17 mouse cellular contexts compared by ENCODE assay signal in the genomic region with DNA sequence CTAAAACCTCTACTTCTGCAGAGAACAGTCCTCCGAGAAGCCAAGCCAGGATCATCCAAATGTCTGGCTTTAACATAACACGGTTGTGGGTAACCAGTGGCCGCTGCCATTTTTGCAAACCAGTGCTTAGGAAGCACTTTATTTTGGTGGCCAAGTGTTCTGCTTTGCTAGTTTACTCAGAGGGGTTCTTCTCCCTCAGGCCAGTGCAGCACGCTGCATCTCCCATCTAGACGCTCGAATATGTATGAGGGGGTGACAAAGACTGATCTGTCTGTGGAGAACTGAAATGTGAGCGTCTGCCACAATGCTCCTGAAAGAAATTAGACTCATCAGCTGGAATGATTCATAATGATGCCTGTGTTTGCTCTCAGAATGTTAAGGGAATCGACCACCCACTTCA. TPM values are rescaled to one million over a fixed set of nuclear protein-coding genes. Genes with fewer than 3 reads are reported as not detected.
DNase-seq lines count a peak whose midpoint lies in the region; ATAC-seq lines count a peak whose summit lies in the region.
"Had no signal": no experiment of that assay in that cellular context is flagged by ENCODE, and none has a peak within 500 bp of the region (broad histone marks: within the 10 kb centered on the region; RNA-seq: fewer than 3 reads in every experiment).

No protein-coding gene starts in this region.

- H3K9me3 ChIP-seq in forebrain, embryonic 12.5 days: no peaks in the 10 kb centered on the region
- H3K9me3 ChIP-seq in forebrain, embryonic 13.5 days (replicated peaks): no peaks in the 10 kb centered on the region
- H3K9me3 ChIP-seq in hindbrain, embryonic 13.5 days: no peaks in the 10 kb centered on the region
- H3K9me3 ChIP-seq: limb, embryonic 15.5 days had no signal

- H3K4me1 ChIP-seq in forebrain, embryonic 12.5 days: peaks cover 8% of the 10 kb centered on the region
- peaks cover 14% of the 10 kb centered on the region for H3K4me1 ChIP-seq in forebrain, embryonic 13.5 days
- H3K4me1 ChIP-seq in hindbrain, embryonic 13.5 days (replicated peaks): peaks cover 7% of the 10 kb centered on the region
- H3K4me1 ChIP-seq: limb, embryonic 15.5 days had no signal

- no peak overlapping the region for H3K4me2 ChIP-seq in forebrain, embryonic 12.5 days
- H3K4me2 ChIP-seq in forebrain, embryonic 13.5 days: no peak overlapping the region
- H3K4me2 ChIP-seq in hindbrain, embryonic 13.5 days: no peak overlapping the region
- H3K4me2 ChIP-seq: limb, embryonic 15.5 days had no signal

- H3K4me3 ChIP-seq in forebrain, embryonic 12.5 days (replicated peaks): no peak overlapping the region
- H3K4me3 ChIP-seq in forebrain, embryonic 13.5 days: no peak overlapping the region
- no peak overlapping the region for H3K4me3 ChIP-seq in hindbrain, embryonic 13.5 days
- H3K4me3 ChIP-seq: limb, embryonic 15.5 days had no signal

- WGBS in forebrain, embryonic 12.5 days: 53% methylated on average over 8 of the region's 8 CpGs
- WGBS in forebrain, embryonic 13.5 days: 49% methylated on average over 8 of the region's 8 CpGs
- WGBS in hindbrain, embryonic 13.5 days: 27% methylated on average over 8 of the region's 8 CpGs

- intact Hi-C loops in left cerebral cortex, postnatal 4 days (cut with DNase I): no loop called here

- no peaks in the 10 kb centered on the region for H3K36me3 ChIP-seq in forebrain, embryonic 12.5 days (replicated peaks)
- H3K36me3 ChIP-seq in forebrain, embryonic 13.5 days (ENCODE audit: poor library complexity, severe bottlenecking): no peaks in the 10 kb centered on the region
- H3K36me3 ChIP-seq in hindbrain, embryonic 13.5 days: no peaks in the 10 kb centered on the region
- H3K36me3 ChIP-seq: limb, embryonic 15.5 days had no signal

- H3K9ac ChIP-seq in forebrain, embryonic 12.5 days: no peak overlapping the region
- H3K9ac ChIP-seq in forebrain, embryonic 13.5 days: no peak overlapping the region
- H3K9ac ChIP-seq in hindbrain, embryonic 13.5 days: no peak overlapping the region
- H3K9ac ChIP-seq: limb, embryonic 15.5 days had no signal

- peak; percentile 39 for DNase-seq in Muller cell, postnatal 12 days (ENCODE audit: inconsistent ontology term)
- DNase-seq in left cerebral cortex, postnatal 4 days: peak; percentile 4
- no peak for DNase-seq in ovary, postnatal 36 days (ENCODE audit: low spot score)
- DNase-seq in urinary bladder, postnatal 25 days (ENCODE audit: low spot score): no peak
- DNase-seq in kidney, postnatal 10 days: no peak
- DNase-seq: adrenal gland, adult 2 months; B cell, adult 2 months; gastrocnemius, postnatal 14 days; heart, postnatal 14 days; lung, postnatal 10 days; thymus, adult 18-20 months had no signal

- H3K27me3 ChIP-seq in forebrain, embryonic 12.5 days: no peaks in the 10 kb centered on the region
- H3K27me3 ChIP-seq in forebrain, embryonic 13.5 days: no peaks in the 10 kb centered on the region
- no peaks in the 10 kb centered on the region for H3K27me3 ChIP-seq in hindbrain, embryonic 13.5 days
- H3K27me3 ChIP-seq: limb, embryonic 15.5 days had no signal

- no peak for ATAC-seq in forebrain, embryonic 12.5 days (ENCODE audit: low FRiP score)
- ATAC-seq in forebrain, embryonic 13.5 days: no peak
- ATAC-seq in hindbrain, embryonic 13.5 days (ENCODE audit: low FRiP score): no peak

- peak overlapping the region; percentile 56; the same call in 1 of the 2 replicates for H3K27ac ChIP-seq in forebrain, embryonic 12.5 days
- no peak overlapping the region for H3K27ac ChIP-seq in forebrain, embryonic 13.5 days
- peak overlapping the region; percentile 66; the same call in 1 of the 2 replicates for H3K27ac ChIP-seq in hindbrain, embryonic 13.5 days
- H3K27ac ChIP-seq: kidney, postnatal 0 days; limb, embryonic 15.5 days had no signal

RNA-seq across cellular contexts. Expression of gene Pabpc6, which starts 11.2 kb away (rescaled TPM):
- not detected in 2 replicates for polyA plus RNA-seq in forebrain, embryonic 12.5 days (2016; fragmentation: Nextera tagmentation; extraction: Ambion mirVana)
- not detected in 2 replicates for polyA plus RNA-seq in forebrain, embryonic 13.5 days (2015; fragmentation: Nextera tagmentation; extraction: Ambion mirVana)
- not detected in 2 replicates for polyA plus RNA-seq in hindbrain, embryonic 13.5 days (2015; fragmentation: Nextera tagmentation; extraction: Ambion mirVana)
- not detected for total RNA-seq in left cerebral cortex, postnatal 4 days (2021)
- total RNA-seq: adrenal gland, adult 2 months; gastrocnemius, postnatal 14 days; heart, postnatal 14 days had no signal
- polyA plus RNA-seq: adrenal gland, adult 2 months; embryonic facial prominence, embryonic 11.5 days; kidney, postnatal 0 days; limb, embryonic 15.5 days had no signal

Comparison
In these comparisons a context has a peak if more than half of its experiments do, and no peak if none do; other contexts are left out.
1. DNase-seq: peak in Muller cell, postnatal 12 days (single experiment) and left cerebral cortex, postnatal 4 days (single experiment); none in ovary, postnatal 36 days (single experiment), urinary bladder, postnatal 25 days (single experiment) and kidney, postnatal 10 days (single experiment).